Mouse (Mus musculus) neural tube, embryonic 13.5 days (tissue): ENCODE data around the gene Myrfl. TPM values are rescaled to one million over a fixed set of nuclear protein-coding genes. Genes with fewer than 3 reads are reported as not detected.

Source experiments
- ATAC-seq: fragments of 200-750 bp; cut with Nextera tagmentation; 2 replicates; pipeline ENCODE4 v1.8.0; 2017; ENCODE audit warnings: low read depth, mild to moderate bottlenecking, moderate TSS enrichment, moderate library complexity
- H3K27ac ChIP-seq: fragments of 300-500 bp; sonication (generic); replicated peaks from 2 replicates; pipeline ENCODE4 v1.5.1; 2015; ENCODE audit warnings: moderate library complexity, mild to moderate bottlenecking, inconsistent platforms
- H3K27me3 ChIP-seq: fragments of 300-500 bp; sonication (generic); 2 replicates; pipeline ENCODE4 v1.6.1; 2015; ENCODE audit warnings: mild to moderate bottlenecking, inconsistent platforms
- H3K36me3 ChIP-seq: fragments of 300-500 bp; sonication (generic); 2 replicates; pipeline ENCODE4 v1.6.1; 2015; ENCODE audit warnings: mild to moderate bottlenecking, inconsistent platforms
- H3K4me1 ChIP-seq: fragments of 300-500 bp; sonication (generic); replicated peaks from 2 replicates; pipeline ENCODE4 v1.6.1; 2015; ENCODE audit warnings: inconsistent platforms
- H3K4me2 ChIP-seq: fragments of 300-500 bp; sonication (generic); 2 replicates; pipeline ENCODE4 v1.6.1; 2015; ENCODE audit warnings: inconsistent platforms, mild to moderate bottlenecking, moderate library complexity
- H3K4me3 ChIP-seq: fragments of 300-500 bp; sonication (generic); 2 replicates; pipeline ENCODE4 v1.5.1; 2015; ENCODE audit warnings: mild to moderate bottlenecking, inconsistent platforms
- H3K9ac ChIP-seq: fragments of 300-500 bp; sonication (generic); 2 replicates; pipeline ENCODE4 v1.6.1; 2015; ENCODE audit warnings: moderate library complexity, mild to moderate bottlenecking, inconsistent platforms
- H3K9me3 ChIP-seq: fragments of 300-500 bp; sonication (generic); 2 replicates; pipeline ENCODE4 v1.6.1; 2016; ENCODE audit warnings: inconsistent platforms
- WGBS: fragments of 180-500 bp; shearing (Covaris S2); methylation state at CpG from one replicate; pipeline ENCODE4 v1.1.7; 2015; 5-methylcytosine and 5-hydroxymethylcytosine counted together
- polyA plus RNA-seq: library from polyadenylated mRNA; unstranded; fragments of >200 nt; fragmentation: Nextera tagmentation; extraction: Ambion mirVana; gene quantifications from 2 replicates; pipeline ENCODE4 v1.2.1, GENCODE M21; 2015

Gene Myrfl
- polyA plus RNA-seq, 1 experiment from 2014 or later, result 0.27 TPM

DNA sequence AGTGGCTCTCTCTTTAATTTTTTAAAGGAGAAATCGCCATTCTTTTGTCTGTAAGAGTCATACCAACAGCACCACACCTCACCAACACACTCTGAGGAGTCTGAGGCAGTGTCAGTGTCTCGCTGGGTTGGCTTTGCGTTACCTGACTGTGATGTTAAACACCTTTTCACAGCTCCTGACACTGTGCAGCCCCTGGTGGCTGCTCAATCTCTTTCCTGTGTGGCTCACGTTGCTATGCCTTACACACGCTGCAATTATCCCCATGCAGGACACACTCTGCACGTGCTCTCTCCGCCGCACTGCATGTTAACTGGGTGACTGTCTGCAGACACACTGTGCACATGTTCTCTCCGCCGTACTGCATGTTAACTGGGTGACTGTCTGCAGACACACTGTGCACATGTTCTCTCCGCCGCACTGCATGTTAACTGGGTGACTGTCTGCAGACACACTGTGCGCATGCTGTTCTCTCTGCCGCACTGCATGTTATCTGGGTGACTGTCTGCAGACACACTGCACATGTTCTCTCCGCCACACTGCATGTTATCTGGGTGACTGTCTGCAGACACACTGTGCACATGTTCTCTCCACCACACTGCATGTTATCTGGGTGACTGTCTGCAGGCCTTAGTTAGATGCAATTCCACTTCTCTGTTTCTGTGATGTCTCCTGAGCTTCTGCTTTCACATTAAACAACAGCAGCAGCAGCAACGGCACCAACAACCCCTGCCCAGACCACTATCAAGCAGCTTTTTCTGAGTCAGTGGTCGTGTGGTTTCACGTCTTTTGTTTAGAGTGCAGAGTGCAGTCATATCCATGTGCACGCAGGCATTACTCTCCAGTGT, 27.2 kb upstream of the Myrfl start:
- H3K4me1 ChIP-seq, result no peaks in the 10 kb centered on the region
- H3K27ac ChIP-seq, result no peak overlapping the region
- H3K9ac ChIP-seq, result no peak overlapping the region
- H3K9me3 ChIP-seq, result no peaks in the 10 kb centered on the region
- ATAC-seq, result no peak
- H3K36me3 ChIP-seq, result peaks cover 52% of the 10 kb centered on the region
- H3K4me3 ChIP-seq, result no peak overlapping the region
- no peak overlapping the region for H3K4me2 ChIP-seq
- no peaks in the 10 kb centered on the region for H3K27me3 ChIP-seq
- 95% methylated on average over 19 of the region's 19 CpGs for WGBS

DNA sequence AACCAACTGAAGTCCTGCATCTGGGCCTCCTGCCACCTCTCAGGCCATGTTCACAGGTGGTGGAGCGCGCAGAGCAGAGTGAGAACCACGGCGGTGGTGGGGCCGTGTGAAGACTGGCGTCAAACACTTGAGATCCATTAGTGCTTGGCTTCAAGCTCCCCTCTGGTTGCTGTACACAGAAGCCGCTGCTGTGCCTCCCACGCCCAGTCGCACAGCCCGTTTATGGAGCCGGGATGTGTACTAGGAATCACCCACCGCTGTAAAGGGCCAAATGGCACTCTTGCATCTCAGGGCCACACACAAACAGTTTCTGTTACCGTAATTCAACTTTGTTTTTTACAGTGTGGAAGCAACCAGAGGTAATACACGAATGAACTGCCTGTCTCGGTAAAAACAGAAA, 25.4 kb upstream of the Myrfl start:
- no peak overlapping the region for H3K9ac ChIP-seq
- no peak overlapping the region for H3K27ac ChIP-seq
- no peaks in the 10 kb centered on the region for H3K9me3 ChIP-seq
- 88% methylated on average over 15 of the region's 15 CpGs for WGBS
- H3K4me3 ChIP-seq, result no peak overlapping the region
- H3K4me2 ChIP-seq, result no peak overlapping the region
- H3K4me1 ChIP-seq, result no peaks in the 10 kb centered on the region
- no peak for ATAC-seq
- H3K27me3 ChIP-seq, result no peaks in the 10 kb centered on the region
- peaks cover 58% of the 10 kb centered on the region for H3K36me3 ChIP-seq

DNA sequence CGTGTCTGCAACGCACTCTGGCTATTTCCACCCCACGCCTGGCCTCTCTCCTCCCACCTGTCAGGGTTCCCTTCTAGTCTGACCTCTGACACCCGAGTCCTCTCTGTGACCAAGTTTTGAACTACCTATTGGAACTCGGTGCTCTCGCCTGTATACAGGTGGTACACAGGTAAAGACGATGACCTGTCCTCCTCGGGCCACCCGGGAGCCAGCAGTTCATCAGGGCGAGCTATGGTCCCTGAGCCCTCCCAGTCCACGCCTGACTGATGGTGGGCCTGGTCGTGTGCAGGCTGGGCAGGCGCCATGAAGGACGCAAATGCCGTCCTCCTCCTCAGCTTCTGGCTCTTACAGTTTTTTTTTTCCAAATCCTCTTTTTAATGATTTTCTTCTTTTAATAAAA, 24.7 kb upstream of the Myrfl start:
- H3K27me3 ChIP-seq, result no peaks in the 10 kb centered on the region
- H3K27ac ChIP-seq, result no peak overlapping the region
- H3K4me1 ChIP-seq, result no peaks in the 10 kb centered on the region
- no peak overlapping the region for H3K4me3 ChIP-seq
- no peak overlapping the region for H3K4me2 ChIP-seq
- no peak overlapping the region for H3K9ac ChIP-seq
- H3K36me3 ChIP-seq, result peaks cover 58% of the 10 kb centered on the region
- ATAC-seq, result no peak
- WGBS, result 95% methylated on average over 15 of the region's 15 CpGs
- H3K9me3 ChIP-seq, result no peaks in the 10 kb centered on the region

DNA sequence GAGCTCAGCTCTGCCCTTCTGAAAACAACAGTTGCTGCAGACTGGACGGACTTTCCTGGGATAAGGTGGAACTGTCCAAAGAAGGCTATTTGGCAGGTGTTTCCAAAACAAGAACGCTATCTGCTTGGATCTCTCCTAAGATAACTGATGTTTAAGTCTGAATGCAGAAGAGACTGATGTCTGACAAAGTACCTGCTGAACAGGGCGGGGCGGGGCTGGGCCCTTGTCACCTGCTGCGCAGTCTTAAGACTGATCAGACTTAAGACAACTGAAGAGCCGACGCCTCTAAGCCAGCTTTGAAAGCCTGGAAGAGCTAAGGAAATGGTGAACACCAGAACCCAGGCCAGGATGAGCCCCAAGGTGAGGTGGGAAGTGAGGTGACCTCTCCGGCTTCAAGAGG, 23.9 kb upstream of the Myrfl start:
- WGBS, result 96% methylated on average over 8 of the region's 8 CpGs
- Histone ChIP-seq H3K4me3 (no peak overlapping the region), H3K36me3 (peaks cover 60% of the 10 kb centered on the region), H3K4me1 (no peaks in the 10 kb centered on the region), H3K27ac (no peak overlapping the region), H3K4me2 (no peak overlapping the region), H3K27me3 (no peaks in the 10 kb centered on the region), H3K9me3 (no peaks in the 10 kb centered on the region), H3K9ac (no peak overlapping the region)
- ATAC-seq, result no peak

DNA sequence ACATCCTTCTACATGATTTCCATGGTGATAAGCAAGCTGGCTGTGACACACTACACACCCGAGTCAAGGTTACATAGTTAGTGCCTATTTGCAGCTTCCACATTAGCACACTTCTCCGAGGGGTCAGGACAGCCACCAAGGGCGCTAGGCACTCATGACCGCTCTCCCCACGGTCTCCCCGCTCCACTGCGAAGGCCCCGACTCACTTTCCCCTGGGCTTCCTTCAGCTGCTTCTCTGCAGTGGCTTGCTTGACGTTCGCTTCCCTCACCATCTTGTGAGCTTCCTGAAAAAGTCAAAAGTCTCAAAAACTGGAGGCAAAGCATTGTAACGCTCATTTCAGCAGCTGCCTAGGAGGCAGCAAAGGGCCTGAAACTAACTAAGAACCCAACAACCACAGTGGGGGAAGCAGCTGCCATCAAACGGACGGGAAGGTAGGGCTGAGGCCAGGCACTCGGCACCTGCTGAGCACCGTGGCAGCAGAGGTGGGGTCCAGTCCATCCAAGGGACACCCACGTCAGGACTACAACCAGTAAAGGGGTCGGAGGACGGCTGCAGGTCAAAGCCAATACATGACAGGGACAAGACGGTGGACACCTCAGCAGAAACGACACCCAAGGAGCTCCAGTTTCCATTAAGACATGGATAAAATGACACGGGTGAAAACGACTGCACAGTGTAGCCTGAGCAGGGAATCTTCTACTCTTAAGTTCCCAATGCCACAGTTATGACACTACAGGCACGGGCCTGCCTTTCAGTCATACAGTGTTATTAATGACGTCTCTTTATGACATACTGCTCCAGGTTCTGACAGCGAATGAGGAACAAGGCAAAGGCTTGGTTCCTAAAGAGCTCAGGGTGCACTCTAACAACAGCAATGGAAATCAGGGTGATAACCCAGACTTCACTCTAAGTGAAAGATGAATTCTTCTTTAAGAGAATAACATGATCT, 22.9 kb upstream of the Myrfl start:
- Histone ChIP-seq H3K36me3 (peaks cover 58% of the 10 kb centered on the region), H3K9ac (no peak overlapping the region), H3K4me3 (no peak overlapping the region), H3K4me1 (no peaks in the 10 kb centered on the region), H3K27ac (no peak overlapping the region), H3K9me3 (no peaks in the 10 kb centered on the region), H3K27me3 (no peaks in the 10 kb centered on the region), H3K4me2 (no peak overlapping the region)
- ATAC-seq, result no peak
- WGBS, result 87% methylated on average over 25 of the region's 25 CpGs

DNA sequence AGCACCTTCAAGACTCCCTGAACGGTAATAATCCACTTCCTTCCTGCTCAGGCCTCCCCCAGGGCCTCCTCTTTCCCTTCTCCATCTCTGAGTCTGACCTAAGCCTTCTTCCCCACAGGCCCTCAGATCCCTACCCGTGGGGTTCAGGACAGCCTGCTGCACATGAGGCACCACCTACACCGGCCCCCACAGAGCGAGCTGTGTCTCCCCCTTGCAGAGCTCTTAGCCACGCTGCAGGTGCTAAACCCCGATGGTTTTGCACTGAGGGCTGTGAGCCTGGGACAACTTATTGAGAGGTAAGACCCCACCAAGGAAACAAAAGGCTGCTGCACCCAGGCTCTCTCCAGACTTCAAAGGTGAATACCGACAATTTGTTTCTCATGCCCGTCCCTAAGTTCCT, 19.9 kb upstream of the Myrfl start:
- Histone ChIP-seq H3K4me3 (no peak overlapping the region), H3K4me1 (no peaks in the 10 kb centered on the region), H3K4me2 (no peak overlapping the region), H3K27me3 (no peaks in the 10 kb centered on the region), H3K36me3 (peaks cover 57% of the 10 kb centered on the region), H3K9me3 (no peaks in the 10 kb centered on the region), H3K27ac (no peak overlapping the region), H3K9ac (no peak overlapping the region)
- 82% methylated on average over 8 of the region's 8 CpGs for WGBS
- no peak for ATAC-seq

DNA sequence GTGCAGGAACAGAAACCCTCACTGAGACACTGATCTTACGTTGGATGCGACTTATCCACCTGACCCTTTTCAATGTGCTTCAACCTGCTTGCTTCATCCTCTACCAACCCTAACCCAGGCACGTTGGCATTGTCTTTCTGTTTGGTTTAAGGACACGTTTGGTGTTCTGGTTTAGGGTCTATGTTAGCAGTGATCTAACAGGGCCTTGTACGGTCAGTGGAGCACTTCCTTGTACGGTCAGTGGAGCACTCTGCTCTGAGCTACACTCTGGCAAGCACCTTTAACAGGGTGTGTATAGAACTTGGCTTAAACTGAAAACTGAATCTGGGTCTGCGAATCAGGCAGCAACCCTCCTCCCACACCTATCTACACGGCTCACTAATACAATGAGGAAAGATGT, 18.6 kb upstream of the Myrfl start:
- 95% methylated on average over 8 of the region's 8 CpGs for WGBS
- H3K36me3 ChIP-seq, result peaks cover 69% of the 10 kb centered on the region
- ATAC-seq, result no peak

DNA sequence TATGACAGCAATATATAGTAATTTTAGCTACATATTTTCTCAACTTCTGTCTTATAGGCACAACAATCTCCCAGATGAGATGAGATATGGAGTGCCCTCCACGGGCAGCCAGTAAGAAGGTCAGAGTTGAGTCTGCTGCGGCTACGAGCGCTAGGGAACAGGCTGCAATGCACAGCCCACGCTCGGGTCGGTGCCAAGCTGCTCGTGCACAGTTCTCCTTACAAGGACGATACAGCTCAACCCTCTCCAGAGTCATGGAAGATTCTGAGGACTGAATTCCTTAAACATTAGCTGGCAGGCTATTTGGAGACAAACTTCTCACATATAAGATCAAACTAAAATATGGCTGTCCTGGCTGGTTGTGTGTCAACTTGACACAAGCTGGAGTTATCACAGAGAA, 17.9 kb upstream of the Myrfl start:
- no peak for ATAC-seq
- Histone ChIP-seq H3K4me1 (no peaks in the 10 kb centered on the region), H3K27ac (no peak overlapping the region), H3K27me3 (no peaks in the 10 kb centered on the region), H3K4me2 (no peak overlapping the region), H3K9ac (no peak overlapping the region), H3K4me3 (no peak overlapping the region), H3K9me3 (no peaks in the 10 kb centered on the region), H3K36me3 (peaks cover 76% of the 10 kb centered on the region)
- 85% methylated on average over 9 of the region's 9 CpGs for WGBS

More for the DNA sequence above, 18.6 kb upstream of the Myrfl start:
- H3K27ac ChIP-seq, result no peak overlapping the region
- H3K9me3 ChIP-seq, result no peaks in the 10 kb centered on the region
- H3K9ac ChIP-seq, result no peak overlapping the region
- H3K4me2 ChIP-seq, result no peak overlapping the region
- H3K4me1 ChIP-seq, result no peaks in the 10 kb centered on the region
- H3K4me3 ChIP-seq, result no peak overlapping the region
- no peaks in the 10 kb centered on the region for H3K27me3 ChIP-seq

DNA sequence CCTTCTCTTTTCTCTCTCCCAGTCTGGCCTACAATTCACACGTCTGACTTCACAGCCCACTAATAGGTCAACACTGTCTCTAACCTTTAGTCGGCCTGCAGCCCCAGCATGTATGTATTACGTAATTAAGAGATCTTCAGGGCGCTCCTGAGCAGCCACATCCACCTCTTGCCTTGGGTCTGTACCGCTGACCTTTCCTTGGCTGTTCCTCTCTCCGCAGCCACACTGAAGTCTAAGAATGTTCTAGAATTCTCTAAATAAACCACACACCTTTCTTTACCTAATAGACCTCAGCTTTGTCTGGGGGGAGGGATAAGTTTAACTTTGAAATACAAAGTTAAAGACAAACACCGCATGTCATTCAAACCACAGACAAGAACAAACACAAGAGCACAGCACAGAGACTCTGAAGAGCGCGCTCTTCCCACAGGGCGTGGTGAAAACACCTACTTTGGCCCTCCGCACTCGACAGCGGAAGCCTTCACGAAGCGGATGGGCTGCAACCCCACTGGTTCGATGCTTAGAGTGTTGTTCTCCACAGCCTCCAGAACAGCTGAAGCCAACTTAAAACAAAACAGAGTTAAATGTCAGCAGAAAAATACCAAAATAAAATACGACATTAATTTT, 17.0 kb upstream of the Myrfl start:
- Histone ChIP-seq H3K9me3 (no peaks in the 10 kb centered on the region), H3K9ac (no peak overlapping the region), H3K4me1 (no peaks in the 10 kb centered on the region), H3K27me3 (no peaks in the 10 kb centered on the region), H3K27ac (no peak overlapping the region), H3K4me2 (no peak overlapping the region), H3K36me3 (peaks cover 83% of the 10 kb centered on the region), H3K4me3 (no peak overlapping the region)
- WGBS, result 95% methylated on average over 17 of the region's 17 CpGs
- ATAC-seq, result no peak

DNA sequence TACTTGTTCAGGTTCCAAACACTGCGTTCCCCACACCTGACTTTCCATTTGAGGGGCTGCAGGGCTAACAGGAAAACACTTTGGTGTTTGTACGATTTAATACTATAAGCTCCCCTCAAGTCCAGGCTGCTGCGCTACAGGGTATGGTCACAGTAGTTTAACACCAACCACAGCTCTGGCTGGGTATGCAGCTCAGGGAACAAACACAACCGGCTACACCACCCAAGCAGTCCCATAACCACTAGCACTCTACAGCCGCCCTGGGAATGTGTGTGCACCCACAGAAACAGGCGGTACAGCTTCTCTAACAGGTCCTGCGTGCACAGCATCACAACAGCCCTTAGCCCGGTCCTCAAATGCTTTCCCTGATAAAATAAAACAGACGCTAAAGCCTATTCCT, 16.1 kb upstream of the Myrfl start:
- ATAC-seq, result no peak
- WGBS, result 95% methylated on average over 9 of the region's 9 CpGs
- Histone ChIP-seq H3K4me2 (no peak overlapping the region), H3K9me3 (no peaks in the 10 kb centered on the region), H3K27ac (no peak overlapping the region), H3K36me3 (peaks cover 84% of the 10 kb centered on the region), H3K9ac (no peak overlapping the region), H3K27me3 (no peaks in the 10 kb centered on the region), H3K4me3 (no peak overlapping the region), H3K4me1 (no peaks in the 10 kb centered on the region)

DNA sequence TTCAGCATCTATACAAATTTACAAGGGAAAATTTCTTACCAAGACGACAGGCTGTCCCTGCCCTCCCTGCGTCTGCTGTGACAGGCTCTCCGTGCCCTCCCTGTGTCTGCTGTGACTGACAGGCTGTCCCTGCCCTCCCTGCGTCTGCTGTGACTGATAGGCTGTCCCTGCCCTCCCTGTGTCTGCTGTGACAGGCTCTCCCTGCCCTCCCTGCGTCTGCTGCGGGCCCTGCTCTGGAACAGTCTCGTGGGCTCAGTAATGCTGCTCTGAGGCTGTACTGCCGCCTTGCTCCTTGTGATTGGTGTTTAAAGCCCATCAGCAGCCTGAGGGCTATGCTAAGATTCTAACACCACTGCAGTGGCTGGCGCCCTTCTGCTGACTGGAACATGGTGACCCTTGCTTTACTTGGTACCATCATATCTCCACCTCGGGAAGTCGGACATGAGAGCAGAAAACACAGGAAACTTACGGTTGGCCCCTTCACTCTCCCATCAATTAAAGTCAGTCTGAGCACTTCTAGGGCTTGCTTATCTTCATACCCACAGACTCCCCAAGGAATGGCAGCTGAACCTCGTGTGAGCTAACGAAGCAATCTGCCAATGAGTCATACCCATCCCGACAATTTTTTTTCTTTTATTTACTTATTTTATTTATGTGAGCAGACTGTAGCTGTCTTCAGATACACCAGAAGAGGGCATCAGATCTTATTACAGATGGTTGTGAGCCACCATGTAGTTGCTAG, 12.4 kb upstream of the Myrfl start:
- H3K9me3 ChIP-seq, result no peaks in the 10 kb centered on the region
- H3K27me3 ChIP-seq, result no peaks in the 10 kb centered on the region
- H3K36me3 ChIP-seq, result peaks cover 89% of the 10 kb centered on the region
- no peak overlapping the region for H3K9ac ChIP-seq
- no peak overlapping the region for H3K4me2 ChIP-seq
- H3K27ac ChIP-seq, result no peak overlapping the region
- H3K4me3 ChIP-seq, result no peak overlapping the region
- WGBS, result 88% methylated on average over 15 of the region's 15 CpGs
- no peak for ATAC-seq
- H3K4me1 ChIP-seq, result no peaks in the 10 kb centered on the region
